Mouse (Mus musculus): ENCODE measurements around the gene Sub1. TPM values are rescaled to one million over a fixed set of nuclear protein-coding genes. Genes with fewer than 3 reads are reported as not detected.

Sub1 gene
- 10 to 100 TPM; 85.2 to 99.5 TPM for total RNA-seq (2021)
- long read RNA-seq, experiment 1, transcript Sub1-201 (5 exons, 3,372 nt) = major isoform, 111 of 117 reads
- long read RNA-seq, experiment 1, partial matches to known transcripts = 2 of 117 reads
- long read RNA-seq, experiment 1, other reads (novel, unspliced or antisense) = 4 of 117 reads
- long read RNA-seq, experiment 2, transcript Sub1-201 (5 exons, 3,372 nt) = major isoform, 81 of 86 reads
- long read RNA-seq, experiment 2, partial matches to known transcripts = 2 of 86 reads
- long read RNA-seq, experiment 2, other reads (novel, unspliced or antisense) = 3 of 86 reads

DNA sequence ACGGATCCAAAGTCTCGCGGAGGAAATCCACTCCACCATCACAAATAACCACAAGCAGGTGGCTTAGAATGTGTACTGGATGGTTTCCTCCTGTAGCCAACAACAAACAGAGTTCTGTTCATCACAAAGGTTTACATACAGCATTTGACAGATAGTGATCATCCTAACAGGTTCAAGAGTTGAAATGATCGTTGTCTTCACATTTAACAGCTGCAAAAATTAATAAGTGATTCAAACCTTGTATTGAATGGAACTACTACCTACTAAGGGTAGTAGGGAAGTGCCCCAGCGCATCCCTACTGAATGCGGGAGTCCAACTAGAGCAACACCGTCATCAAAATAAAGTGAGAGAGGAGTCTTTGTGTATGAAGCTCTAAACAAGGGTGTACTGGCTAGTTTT, at the start of gene Sub1:
TSS of gene Sub1 (minus strand) at position 101 of the 400 bp plus-strand sequence.
- intact Hi-C loops (cut with DNase I) = loop anchor here (5.0 kb wide), 2 partner anchors 40 to 70 kb away; no protein-coding TSS in a partner anchor
- no peak for DNase-seq

DNA sequence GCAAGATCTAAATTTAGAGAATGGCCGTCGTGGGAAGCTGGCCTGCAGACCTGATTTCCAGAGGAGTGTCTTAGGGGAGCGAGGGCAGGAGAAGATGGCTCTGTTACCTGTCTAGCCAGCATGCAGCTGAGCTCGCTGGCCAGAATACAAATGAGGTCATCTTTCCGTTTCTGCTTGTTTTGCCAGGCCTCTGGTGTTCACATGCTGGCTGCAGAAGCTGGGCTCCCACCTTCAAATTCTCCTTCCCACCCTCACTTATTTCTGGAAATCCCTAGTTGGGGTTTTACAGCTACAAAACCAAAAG, 43.6 kb upstream of the Sub1 start:
- intact Hi-C loops (cut with DNase I) = no loop called here
- peak in 1 of 2 experiments; percentile 23 for DNase-seq

DNA sequence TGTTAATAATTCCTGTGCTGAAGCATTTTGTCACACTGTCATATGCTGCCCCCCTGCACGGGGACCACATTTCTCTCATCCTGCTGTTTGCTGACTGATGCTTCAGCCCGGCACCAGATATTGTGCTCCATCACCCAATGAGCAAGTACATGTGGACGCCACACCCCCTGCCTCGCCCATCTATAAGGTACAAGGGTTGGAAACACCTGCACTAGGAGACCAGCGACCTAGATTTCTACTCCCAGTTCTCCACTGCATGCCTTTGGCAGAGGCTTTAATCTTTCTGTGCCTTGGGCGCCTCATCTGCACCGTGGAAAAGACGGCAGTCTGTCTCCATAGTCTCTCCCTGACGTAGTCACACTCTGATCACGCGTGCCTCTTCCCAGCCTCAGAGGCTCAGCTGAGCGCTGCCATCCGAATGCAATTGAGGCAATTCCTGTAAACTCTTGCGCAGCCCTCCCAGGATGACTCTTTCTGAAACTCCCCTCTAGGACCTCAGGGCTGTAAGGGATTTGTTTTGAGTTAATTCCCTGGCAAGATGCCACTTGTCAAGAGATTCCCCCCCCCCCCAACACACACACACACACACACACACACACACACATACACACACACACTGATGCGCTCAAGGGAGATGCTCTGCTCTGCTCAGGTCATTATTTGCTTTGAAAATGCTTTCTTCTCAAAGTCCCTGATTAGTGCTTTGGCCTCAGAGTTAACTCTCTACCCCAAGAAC, 43.1 kb upstream of the Sub1 start:
- DNase-seq = no peak
- intact Hi-C loops (cut with DNase I) = loop anchor here (5.0 kb wide), 1 partner anchor 43 kb away; the partner anchor contains the start of gene Sub1

DNA sequence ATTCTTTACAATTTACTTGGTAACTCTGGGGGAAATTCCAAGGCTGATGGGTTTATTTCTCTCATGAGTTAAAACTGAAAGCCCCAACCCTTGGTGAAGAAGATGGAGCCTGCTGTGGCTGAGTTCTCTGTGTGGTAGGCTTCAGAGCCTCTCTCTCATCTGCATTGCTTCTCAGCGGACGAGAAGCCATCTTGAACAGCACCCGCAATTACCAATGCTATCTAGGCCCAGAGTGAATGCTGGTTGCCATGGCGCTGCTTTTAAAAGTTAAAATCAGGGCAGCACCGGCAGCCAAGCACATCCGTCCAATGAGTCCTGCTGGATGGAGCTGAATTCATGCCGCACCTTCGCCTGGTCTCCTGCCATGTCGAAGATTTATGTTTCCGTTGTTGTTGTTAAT, 42.5 kb upstream of the Sub1 start:
- DNase-seq = no peak
- intact Hi-C loops (cut with DNase I) = loop anchor here (5.0 kb wide), 1 partner anchor 42 kb away; the partner anchor contains the start of gene Sub1

DNA sequence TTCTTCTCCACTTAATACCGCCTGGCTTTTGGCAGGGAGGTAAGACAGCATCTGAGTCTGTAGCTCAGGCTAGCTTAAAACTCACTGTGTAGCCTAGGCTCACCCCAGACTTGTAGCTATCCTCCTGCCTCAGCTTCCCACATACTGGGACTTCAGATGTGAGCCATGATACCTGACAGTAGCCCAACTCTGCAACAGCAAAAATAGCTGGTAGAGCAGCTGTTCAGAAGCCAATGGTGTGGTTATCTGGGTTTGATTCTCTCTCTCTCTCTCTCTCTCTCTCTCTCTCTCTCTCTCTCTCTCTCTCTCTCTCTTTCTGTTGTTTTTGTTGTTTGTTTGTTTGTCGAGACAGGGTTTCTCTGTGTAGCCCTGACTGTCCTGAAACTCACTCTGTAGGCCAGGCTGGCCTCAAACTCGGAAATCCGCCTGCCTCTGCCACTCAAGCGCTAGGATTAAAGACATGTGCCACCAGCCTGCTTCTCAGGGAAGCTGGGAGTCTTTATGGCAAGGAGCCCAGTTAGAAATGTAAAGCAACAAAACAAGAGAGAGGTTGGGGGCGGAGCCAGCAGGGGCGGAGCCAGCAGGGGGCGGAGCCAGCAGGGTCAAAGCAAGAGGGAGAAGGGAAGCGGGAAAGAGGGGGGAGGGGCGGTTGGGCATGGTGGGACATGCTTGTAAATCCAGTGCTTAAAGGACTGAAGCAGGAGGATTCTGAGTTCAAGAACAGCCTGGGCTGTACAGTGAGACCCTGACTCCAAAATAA, 41.3 kb upstream of the Sub1 start:
- intact Hi-C loops (cut with DNase I) = loop anchor here (1.0 to 5.0 kb wide), 2 partner anchors 41 to 67 kb away; partner anchors contain the start of gene Sub1
- no peak for DNase-seq

DNA sequence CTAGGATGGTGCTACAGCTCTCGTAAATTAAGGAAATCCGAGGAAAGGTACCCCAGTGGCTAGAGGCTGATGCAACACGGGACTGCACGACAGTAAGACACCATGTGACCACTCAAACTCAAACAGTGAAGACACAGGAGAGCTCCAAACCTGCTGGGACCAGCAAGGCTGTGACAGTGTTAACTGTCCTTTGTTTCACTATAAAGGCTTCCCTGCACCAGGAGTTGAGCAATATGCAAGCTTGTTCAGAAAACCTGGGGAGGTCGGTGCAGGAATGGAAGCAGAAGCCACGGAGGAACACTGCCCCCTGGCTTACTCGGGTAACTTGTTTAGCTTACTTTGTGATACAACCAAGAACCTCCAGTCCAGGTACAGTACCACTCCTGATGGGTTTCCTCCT, 40.4 kb upstream of the Sub1 start:
- intact Hi-C loops (cut with DNase I) = loop anchor here (1.0 to 5.0 kb wide), 2 partner anchors 40 to 66 kb away; partner anchors contain the start of gene Sub1
- peak in 1 of 2 experiments; percentile 33 for DNase-seq

DNA sequence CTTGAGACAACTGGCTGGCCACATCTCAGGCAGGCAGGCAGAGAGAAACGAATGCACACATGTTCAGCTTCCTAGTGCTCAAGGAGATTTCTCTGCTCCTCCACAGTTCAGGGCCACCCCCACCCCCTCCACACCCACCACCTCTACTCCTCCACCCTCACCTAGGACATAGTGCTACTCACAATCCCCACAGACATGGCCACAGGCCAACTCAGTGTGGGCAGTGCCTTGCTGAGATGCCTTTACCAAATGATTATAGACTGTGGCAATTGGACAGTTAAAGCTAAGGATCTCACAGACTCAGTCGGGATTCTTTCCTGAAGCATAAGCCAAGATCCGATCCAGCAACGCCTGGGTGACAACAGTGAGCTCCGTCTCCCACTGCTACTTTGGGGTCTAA, 39.9 kb upstream of the Sub1 start:
- no peak for DNase-seq
- intact Hi-C loops (cut with DNase I) = loop anchor here (1.0 to 5.0 kb wide), 2 partner anchors 39 to 65 kb away; partner anchors contain the start of gene Sub1

DNA sequence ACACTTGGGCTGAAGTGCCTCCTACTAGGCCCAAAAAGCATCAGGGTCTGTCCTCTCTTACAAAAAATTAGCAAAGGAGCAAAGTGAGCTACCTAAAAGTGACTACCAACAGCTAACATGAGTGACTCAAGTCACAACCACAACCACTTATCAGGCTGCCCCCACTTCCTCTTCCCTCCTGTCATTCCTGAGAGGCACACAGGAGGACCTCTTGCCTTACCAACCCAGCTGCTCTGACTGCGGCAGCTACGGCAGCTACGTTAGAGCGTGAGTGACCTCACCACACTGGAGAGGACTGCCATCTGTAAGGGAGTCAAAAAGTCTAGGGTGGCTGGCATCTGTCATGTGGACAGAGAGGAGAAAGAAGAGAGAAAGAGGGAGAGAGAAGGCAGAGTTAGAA, 37.5 kb upstream of the Sub1 start:
- intact Hi-C loops (cut with DNase I) = no loop called here
- no peak for DNase-seq

DNA sequence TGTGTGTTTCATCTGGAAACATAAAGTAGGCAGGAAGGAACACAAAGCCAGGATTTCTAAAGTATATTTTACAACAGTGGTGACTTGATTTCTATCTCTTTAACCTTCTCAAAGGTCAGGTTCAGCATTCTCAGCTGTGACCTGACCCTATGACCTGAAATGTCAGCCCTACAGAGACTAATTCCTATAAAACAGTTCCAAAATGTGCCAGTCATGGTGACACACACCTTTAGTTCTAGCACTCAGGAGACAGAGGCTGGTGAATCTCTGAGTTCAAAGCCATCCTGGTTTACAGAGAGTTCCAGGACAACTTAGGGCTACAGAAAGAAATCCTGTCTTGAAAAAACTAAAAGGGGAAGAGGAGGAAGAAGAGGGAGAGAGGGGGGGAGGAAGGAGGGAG, 36.4 kb upstream of the Sub1 start:
- DNase-seq = no peak
- intact Hi-C loops (cut with DNase I) = no loop called here

DNA sequence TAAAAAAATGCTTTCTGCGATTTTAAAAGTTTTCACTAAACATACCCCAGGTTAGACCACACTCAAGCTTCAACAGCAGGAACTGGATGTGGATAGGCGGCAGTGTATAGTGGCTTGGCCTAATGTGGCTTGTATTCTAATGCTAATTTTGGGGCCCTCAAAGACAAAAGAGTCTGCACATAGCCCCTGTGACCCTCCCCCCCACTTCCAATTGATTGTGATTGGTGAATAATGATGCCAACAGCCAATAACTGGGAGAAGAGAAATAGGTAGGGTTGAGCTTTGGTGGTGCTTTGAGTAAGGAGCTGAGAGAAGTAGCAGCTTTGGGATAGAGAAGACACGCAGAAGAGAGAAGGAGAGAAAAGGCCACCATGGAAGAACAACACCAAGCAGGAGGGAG, 35.7 kb upstream of the Sub1 start:
- no peak for DNase-seq
- intact Hi-C loops (cut with DNase I) = no loop called here

DNA sequence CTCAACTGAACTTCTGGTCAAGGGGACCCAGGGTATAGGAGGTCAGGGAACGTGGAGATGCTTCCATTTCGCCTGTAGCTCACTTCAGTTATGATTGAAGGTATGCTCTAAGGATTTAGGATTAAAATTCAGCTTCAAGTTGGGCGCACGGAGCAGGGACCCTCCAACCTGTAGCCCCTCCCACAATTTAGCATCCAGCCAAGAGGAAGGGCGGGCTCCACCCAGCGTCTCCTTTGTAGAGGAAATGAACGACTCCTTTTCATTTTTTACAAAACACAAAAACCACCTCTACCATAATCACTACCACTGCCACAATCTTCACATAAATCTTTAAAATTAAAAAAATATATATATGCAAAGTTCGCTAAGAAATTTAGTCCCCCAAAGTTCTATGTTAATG, 35.1 kb upstream of the Sub1 start:
- intact Hi-C loops (cut with DNase I) = no loop called here
- no peak for DNase-seq

DNA sequence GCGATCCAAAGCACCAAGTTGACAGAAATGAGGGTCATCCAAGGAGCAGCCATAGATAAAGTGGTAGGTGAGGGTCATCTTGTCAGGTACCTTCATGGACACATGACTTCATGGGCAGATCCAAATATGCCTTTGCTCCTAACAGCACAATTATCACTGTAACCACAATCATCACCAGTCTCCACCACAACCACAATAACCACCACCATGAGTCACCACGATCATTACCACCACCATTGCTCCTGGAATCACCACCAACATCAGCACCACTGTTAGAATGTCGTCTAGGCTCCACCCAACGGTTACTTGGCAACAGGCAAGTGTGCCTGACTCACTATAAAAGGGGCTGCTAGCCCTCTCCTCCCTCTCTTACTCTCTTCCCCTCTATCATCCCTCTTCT, 33.4 kb upstream of the Sub1 start:
- intact Hi-C loops (cut with DNase I) = no loop called here
- DNase-seq = no peak

DNA sequence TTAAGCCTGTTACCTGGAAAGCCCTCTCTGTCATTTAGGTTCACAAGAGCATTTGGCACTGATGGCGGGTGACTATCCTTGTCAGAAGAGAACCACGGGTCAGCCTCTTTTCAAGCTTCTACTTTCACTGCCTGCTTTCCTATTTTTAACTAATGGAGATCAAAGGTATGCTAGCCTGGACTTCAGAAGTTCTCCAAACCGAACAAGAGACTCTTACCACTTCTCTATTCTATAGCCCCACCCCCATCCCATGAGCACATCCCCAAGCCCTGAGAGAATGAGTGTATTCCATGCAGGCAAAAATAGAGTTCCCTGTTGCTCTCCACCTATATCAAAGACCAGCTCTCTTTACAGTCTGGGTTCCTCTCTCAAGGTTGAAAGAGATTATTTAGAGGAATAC, 31.0 kb upstream of the Sub1 start:
- no peak for DNase-seq

DNA sequence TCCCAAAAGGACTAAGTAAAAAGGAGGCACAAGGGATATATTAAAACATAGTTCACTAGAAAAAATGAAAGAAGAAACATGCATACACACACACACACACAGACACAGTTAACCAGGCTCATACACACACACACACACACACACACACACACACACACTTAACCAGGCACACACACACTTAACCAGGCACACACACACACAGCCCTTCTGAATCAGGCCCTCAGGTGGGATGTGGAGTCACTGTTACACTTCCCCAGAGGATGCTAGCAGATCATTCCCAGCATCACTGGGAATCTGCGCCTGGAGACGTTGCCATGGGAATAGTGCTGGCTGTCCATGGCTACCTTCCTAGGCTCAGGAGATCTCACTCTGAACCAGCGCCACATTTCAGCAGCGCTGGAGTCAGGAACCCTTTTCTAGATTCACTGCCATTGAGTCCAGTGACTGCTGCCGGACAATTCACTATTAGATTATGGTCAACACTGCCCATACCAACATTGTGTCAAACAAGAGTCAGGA, 30.2 kb upstream of the Sub1 start:
- intact Hi-C loops (cut with DNase I) = no loop called here

More for the DNA sequence above, 31.0 kb upstream of the Sub1 start:
- intact Hi-C loops (cut with DNase I) = no loop called here

DNA sequence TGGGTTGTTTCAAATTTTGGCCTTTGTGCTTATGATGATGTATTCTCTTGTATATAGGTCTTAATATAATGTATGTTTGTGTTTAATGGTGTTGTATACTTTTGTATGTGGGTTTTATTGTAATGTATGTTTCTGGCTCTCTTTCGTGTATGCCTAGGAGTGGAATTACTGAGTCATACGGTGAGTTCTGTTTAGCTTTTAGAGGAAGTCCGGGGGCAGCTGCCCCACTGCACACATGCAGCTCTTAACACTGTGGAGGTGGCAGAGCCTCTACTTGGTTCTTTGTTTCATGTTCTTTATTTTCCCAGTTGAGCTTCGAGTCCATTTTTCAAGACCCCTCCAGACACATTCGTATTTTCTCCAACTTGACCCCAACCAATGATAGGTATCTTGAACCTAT, 29.2 kb upstream of the Sub1 start:
- intact Hi-C loops (cut with DNase I) = no loop called here
- DNase-seq = no peak

More for the DNA sequence above, 30.2 kb upstream of the Sub1 start:
- DNase-seq = no peak

DNA sequence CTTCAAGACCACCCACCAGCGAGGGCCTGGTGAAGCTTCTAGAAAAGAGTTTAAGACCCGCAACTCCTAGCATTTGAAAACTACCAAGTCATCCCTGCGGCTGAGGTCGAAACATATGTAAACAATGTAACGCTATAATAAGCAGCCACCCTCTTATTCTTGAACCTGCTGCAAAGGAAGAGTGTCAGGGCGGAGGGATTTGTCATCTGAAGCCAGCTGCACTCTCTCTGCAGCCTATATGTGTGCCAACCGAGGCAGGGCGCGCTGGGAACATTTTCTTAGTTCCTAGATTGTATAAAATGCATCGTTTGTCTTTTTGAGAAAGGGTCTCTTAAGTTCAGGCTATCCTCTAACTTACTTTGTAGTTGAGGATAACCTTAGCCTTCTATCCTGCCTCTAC, 28.6 kb upstream of the Sub1 start:
- intact Hi-C loops (cut with DNase I) = no loop called here
- DNase-seq = no peak

DNA sequence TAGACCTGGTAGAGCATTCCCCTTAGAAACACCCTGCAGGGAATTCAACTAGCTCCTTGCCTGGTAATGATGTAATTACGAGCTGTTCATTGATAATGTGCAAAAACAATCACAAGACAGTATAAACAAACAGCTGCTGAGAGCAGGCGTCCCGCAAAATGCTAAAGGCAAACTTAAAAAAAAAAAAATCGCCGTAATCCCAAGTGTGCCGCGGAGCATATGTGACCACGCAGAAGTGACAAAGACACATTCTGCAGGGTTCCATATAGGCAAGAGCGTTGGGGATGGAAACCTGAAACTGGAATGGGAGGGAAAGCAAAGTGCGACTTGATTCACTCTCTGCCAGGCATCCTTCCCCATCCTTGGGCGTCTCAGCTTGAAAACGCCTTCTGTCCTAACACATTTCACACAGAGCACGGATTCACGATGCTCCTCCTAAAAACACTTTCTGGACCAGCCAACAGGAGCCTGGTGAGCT, 28.0 kb upstream of the Sub1 start:
- DNase-seq = no peak
- intact Hi-C loops (cut with DNase I) = no loop called here

DNA sequence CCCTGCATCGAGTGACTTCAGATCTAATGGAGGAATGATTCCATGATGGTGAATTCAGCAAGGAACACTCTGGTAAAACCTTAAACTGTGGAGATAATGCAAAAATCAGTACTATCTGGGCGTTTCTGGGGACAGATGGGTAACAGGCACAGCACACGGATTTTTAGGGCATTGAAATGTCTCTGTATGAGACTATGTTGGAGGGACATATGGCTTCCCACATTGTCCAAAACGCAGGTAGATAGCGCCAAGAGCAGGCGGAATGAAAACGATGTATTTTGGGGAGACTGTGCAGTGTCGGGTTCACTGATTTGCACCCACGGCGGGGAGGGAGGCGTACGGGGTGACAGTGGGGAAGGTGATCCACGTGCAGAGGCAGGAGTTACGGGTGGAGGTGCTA, 22.7 kb upstream of the Sub1 start:
- intact Hi-C loops (cut with DNase I) = no loop called here
- DNase-seq = no peak

DNA sequence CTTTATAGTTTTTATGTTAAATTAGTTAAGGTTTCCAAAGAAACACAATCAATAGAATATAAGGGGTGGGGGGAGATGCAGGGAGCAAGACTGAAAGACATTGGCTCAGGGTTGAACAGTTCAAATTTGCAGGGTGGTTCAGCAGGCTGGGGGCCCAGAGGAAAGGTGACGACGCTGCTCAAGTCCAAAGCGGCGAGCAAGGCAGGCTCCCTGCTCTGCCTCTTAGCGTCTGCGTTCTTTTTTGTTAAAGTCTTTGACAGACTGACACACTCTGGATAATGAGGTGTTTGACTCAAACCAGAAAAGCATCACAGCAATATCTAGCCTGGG, 21.6 kb upstream of the Sub1 start:
- no peak for DNase-seq
- intact Hi-C loops (cut with DNase I) = no loop called here

DNA sequence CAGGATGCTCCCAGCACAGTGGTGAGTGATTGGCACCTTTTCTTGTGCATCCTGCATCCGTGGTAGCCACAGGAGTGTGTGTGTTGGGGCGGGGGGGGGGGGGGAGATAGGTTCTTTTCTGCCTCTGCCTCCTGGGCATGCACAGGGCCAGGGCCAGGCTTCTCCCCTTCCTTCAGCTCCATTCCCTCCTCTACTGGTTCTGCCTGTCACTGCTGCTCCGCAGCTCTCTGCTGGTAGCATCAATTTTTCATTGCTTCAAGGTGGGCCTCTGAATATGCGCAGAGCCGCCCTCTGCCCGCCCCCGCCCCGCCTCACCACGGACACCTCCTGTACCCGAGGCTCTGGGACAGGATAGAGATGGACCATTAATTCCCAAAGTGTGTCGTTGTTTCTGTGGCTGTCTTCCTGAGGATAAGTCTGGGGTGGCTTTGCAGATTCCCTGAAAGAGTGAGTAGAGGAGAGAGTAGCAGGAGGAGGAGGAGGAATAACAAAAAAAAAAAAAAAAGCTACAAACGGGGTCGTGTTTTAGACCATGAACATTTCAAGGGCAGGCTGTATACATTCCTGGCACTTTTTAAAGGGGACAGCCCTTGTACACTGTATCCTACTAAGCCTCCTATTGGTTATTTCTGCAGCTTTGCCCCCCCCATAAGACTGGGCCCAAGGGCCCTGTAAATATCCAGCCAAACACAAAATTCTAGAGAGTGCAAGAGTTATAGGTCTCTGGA, 21.1 kb upstream of the Sub1 start:
- intact Hi-C loops (cut with DNase I) = no loop called here
- no peak for DNase-seq
